Mouse (Mus musculus): ENCODE results near the gene Gm30302. TPM values are rescaled to one million over a fixed set of nuclear protein-coding genes. Genes with fewer than 3 reads are reported as not detected.

Gene Gm30302
- total RNA-seq (2023) = not detected in 2 replicates

DNA sequence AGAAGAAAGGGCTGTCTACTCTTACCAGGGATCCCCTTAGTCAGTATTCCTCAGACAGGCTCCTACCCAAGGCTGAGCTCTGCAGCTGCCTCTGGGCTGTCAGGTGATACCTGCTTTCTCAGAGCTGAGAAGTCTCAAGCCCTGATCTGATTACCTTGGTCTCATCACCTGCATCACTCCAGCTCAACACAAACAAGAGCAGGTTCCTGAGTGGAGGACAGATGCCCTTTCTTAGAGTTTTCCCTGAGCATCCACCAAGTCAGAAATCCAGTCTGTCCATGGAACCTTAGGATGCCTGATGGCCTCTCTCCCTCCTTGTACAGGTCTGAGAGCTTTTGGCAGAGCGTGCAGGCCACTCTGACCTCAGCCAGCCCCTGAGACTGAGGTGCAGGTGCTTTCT lies at the start of gene Gm30302:
Gene Gm30302, minus strand, starts transcription at position 101 of the 400 bp plus-strand sequence.

Other genes starting within 250 kb of the Gm30302 start
- gene Omd, start 216.5 kb downstream of the Gm30302 start, total RNA-seq (2023) = 0.28 TPM in 1 of 2 replicates, not detected in the other
- gene Ogn, start 191.0 kb downstream of the Gm30302 start, total RNA-seq (2023) = 0.20 and 0.22 TPM in 2 replicates
- 4.9 and 6.8 TPM in 2 replicates for gene Cenpp, start 146.2 kb downstream of the Gm30302 start, total RNA-seq (2023)
- gene Nol8, start 145.9 kb downstream of the Gm30302 start, total RNA-seq (2023) = 6.0 and 6.2 TPM in 2 replicates
- 24.4 and 34.8 TPM in 2 replicates for gene Iars, start 116.9 kb downstream of the Gm30302 start, total RNA-seq (2023)